Mouse (Mus musculus) thymus, adult 2 months (tissue): ENCODE measurements around the gene Mpdz. TPM values are rescaled to one million over a fixed set of nuclear protein-coding genes. Genes with fewer than 3 reads are reported as not detected.

ENCODE experiments used
- DNase-seq: peaks from one replicate; pipeline ENCODE4 v3.0.0; 2021
- H3K27ac ChIP-seq: fragments of 200-500 bp; 2 replicates; pipeline ENCODE4 v1.5.1; 2012; ENCODE audit warnings: low read length, control low read depth; ENCODE audit not compliant: control insufficient read depth, insufficient read depth
- H3K27me3 ChIP-seq: fragments of 200-500 bp; 2 replicates; pipeline ENCODE4 v1.6.1; 2012; ENCODE audit warnings: mild to moderate bottlenecking, low read length, moderate library complexity, mixed read lengths; ENCODE audit not compliant: control insufficient read depth, insufficient read depth
- H3K36me3 ChIP-seq: fragments of 200-500 bp; 2 replicates; pipeline ENCODE4 v1.6.1; 2012; ENCODE audit warnings: mild to moderate bottlenecking, low read length, moderate library complexity; ENCODE audit not compliant: control insufficient read depth, insufficient read depth
- H3K4me1 ChIP-seq: fragments of 200-500 bp; replicated peaks from 2 replicates; pipeline ENCODE4 v1.6.1; 2012; ENCODE audit warnings: low read length; ENCODE audit not compliant: control insufficient read depth, insufficient read depth
- H3K4me3 ChIP-seq: fragments of 200-500 bp; 2 replicates; pipeline ENCODE4 v1.5.1; 2012; ENCODE audit warnings: mild to moderate bottlenecking, low read length, control low read depth, moderate library complexity; ENCODE audit not compliant: control insufficient read depth, insufficient read depth
- CTCF ChIP-seq: fragments of 200-500 bp; IDR thresholded peaks from 2 replicates; pipeline ENCODE4 v1.5.1; 2012; ENCODE audit warnings: mild to moderate bottlenecking, control low read depth, low read length, moderate library complexity, borderline replicate concordance; ENCODE audit not compliant: control insufficient read depth, poor library complexity, insufficient read depth; ENCODE audit errors: extremely low read depth
- POLR2A ChIP-seq: fragments of 200-500 bp; IDR thresholded peaks from 2 replicates; pipeline ENCODE4 v1.6.1; 2012; ENCODE audit warnings: mild to moderate bottlenecking, low read length, control low read depth, moderate library complexity; ENCODE audit not compliant: control insufficient read depth, poor library complexity, insufficient read depth; ENCODE audit errors: extremely low read depth
- WGBS: fragments of 180-500 bp; shearing (Covaris S2); methylation state at CpG from one replicate; pipeline ENCODE4 v1.1.7; 2018; 5-methylcytosine and 5-hydroxymethylcytosine counted together
- polyA plus RNA-seq: library from polyadenylated mRNA; depleted of rRNA; stranded (reverse); fragments of >200 nt; gene quantifications from 2 replicates; pipeline ENCODE4 v1.2.3, GENCODE M21; 2012

The Mpdz gene
- polyA plus RNA-seq, 1 experiment = 1.8 TPM

GRCm38 (mm10) chr4:81465172-81465571, 22.6 kb upstream of the Mpdz start:
- no peak for DNase-seq
- no peak for TF ChIP-seq POLR2A
- TF ChIP-seq CTCF = no peak

GRCm38 (mm10) chr4:81462253-81462652, 19.6 kb upstream of the Mpdz start:
- DNase-seq = no peak
- H3K4me3 ChIP-seq = no peak overlapping the region
- no peaks in the 10 kb centered on the region for H3K27me3 ChIP-seq
- no peak for TF ChIP-seq CTCF
- no peak for TF ChIP-seq POLR2A
- H3K36me3 ChIP-seq = no peaks in the 10 kb centered on the region
- H3K4me1 ChIP-seq = no peaks in the 10 kb centered on the region
- H3K27ac ChIP-seq = no peak overlapping the region
- WGBS = 79% methylated on average over 4 of the region's 4 CpGs

More at GRCm38 (mm10) chr4:81465172-81465571, 22.6 kb upstream of the Mpdz start:
- WGBS = 94% methylated on average over 3 of the region's 3 CpGs
- H3K4me3 ChIP-seq = no peak overlapping the region
- H3K36me3 ChIP-seq = no peaks in the 10 kb centered on the region
- H3K4me1 ChIP-seq = no peaks in the 10 kb centered on the region
- no peaks in the 10 kb centered on the region for H3K27me3 ChIP-seq
- H3K27ac ChIP-seq = no peak overlapping the region

GRCm38 (mm10) chr4:81458921-81459320, 16.3 kb upstream of the Mpdz start:
- Histone ChIP-seq H3K4me3 (no peak overlapping the region), H3K27me3 (no peaks in the 10 kb centered on the region), H3K27ac (no peak overlapping the region), H3K36me3 (no peaks in the 10 kb centered on the region), H3K4me1 (no peaks in the 10 kb centered on the region)
- TF ChIP-seq POLR2A (no peak), CTCF (no peak)
- 83% methylated on average over 1 of the region's 1 CpGs for WGBS
- DNase-seq = no peak

- Histone ChIP-seq H3K4me1 (no peaks in the 10 kb centered on the region), H3K36me3 (no peaks in the 10 kb centered on the region), H3K27ac (no peak overlapping the region), H3K27me3 (no peaks in the 10 kb centered on the region), H3K4me3 (no peak overlapping the region)
- DNase-seq = no peak
- TF ChIP-seq CTCF (no peak), POLR2A (no peak)
- 81% methylated on average over 3 of the region's 3 CpGs for WGBS
These were observed 11.2 kb upstream of the Mpdz start for GRCm38 (mm10) chr4:81453806-81454205.

GRCm38 (mm10) chr4:81452183-81452582, 9.6 kb upstream of the Mpdz start:
- TF ChIP-seq CTCF (no peak), POLR2A (no peak)
- no peak overlapping the region for H3K27ac ChIP-seq
- H3K36me3 ChIP-seq = no peaks in the 10 kb centered on the region
- no peak for DNase-seq
- WGBS = 88% methylated on average over 2 of the region's 2 CpGs
- H3K4me1 ChIP-seq = no peaks in the 10 kb centered on the region
- H3K4me3 ChIP-seq = no peak overlapping the region
- no peaks in the 10 kb centered on the region for H3K27me3 ChIP-seq

- no peaks in the 10 kb centered on the region for H3K27me3 ChIP-seq
- TF ChIP-seq POLR2A (no peak), CTCF (no peak)
- DNase-seq = no peak
- no peak overlapping the region for H3K4me3 ChIP-seq
- H3K4me1 ChIP-seq = no peaks in the 10 kb centered on the region
- WGBS = 89% methylated on average over 4 of the region's 4 CpGs
- no peak overlapping the region for H3K27ac ChIP-seq
- H3K36me3 ChIP-seq = no peaks in the 10 kb centered on the region
These were observed 6.8 kb upstream of the Mpdz start for GRCm38 (mm10) chr4:81449413-81449812.

- TF ChIP-seq POLR2A (no peak), CTCF (no peak)
- H3K4me3 ChIP-seq = no peak overlapping the region
- H3K4me1 ChIP-seq = no peaks in the 10 kb centered on the region
- H3K27me3 ChIP-seq = no peaks in the 10 kb centered on the region
- WGBS = 84% methylated on average over 5 of the region's 5 CpGs
- H3K36me3 ChIP-seq = no peaks in the 10 kb centered on the region
- DNase-seq = no peak
- H3K27ac ChIP-seq = no peak overlapping the region
These were observed 951 bp upstream of the Mpdz start for GRCm38 (mm10) chr4:81443566-81443965.
